Mouse (Mus musculus) embryonic facial prominence, embryonic 13.5 days (tissue): ENCODE measurements at regions not wholly inside any gene's neighbourhood (a gene's known extent, or its start where the extent isn't known, plus 50 kb on each side); places are given as distances from the start of the nearest gene placed in this dataset.

Source experiments
- ATAC-seq: fragments of 200-750 bp; cut with Nextera tagmentation; 2 replicates; pipeline ENCODE4 v1.8.0; 2017; ENCODE audit warnings: low read depth; ENCODE audit not compliant: insufficient number of reproducible peaks, insufficient read depth, low FRiP score, low TSS enrichment
- H3K27ac ChIP-seq: fragments of 300-500 bp; sonication (generic); 2 replicates; pipeline ENCODE4 v1.5.1; 2015; ENCODE audit warnings: moderate library complexity, mild to moderate bottlenecking, inconsistent platforms
- H3K27me3 ChIP-seq: fragments of 300-500 bp; sonication (generic); 2 replicates; pipeline ENCODE4 v1.6.1; 2015; ENCODE audit warnings: mild to moderate bottlenecking, inconsistent platforms
- H3K36me3 ChIP-seq: fragments of 300-500 bp; sonication (generic); 2 replicates; pipeline ENCODE4 v1.6.1; 2015; ENCODE audit warnings: mild to moderate bottlenecking, inconsistent platforms
- H3K4me1 ChIP-seq: fragments of 300-500 bp; sonication (generic); 2 replicates; pipeline ENCODE4 v1.6.1; 2015; ENCODE audit warnings: inconsistent platforms
- H3K4me2 ChIP-seq: fragments of 300-500 bp; sonication (generic); 2 replicates; pipeline ENCODE4 v1.6.1; 2015; ENCODE audit warnings: moderate library complexity, mild to moderate bottlenecking, inconsistent platforms
- H3K4me3 ChIP-seq: fragments of 300-500 bp; sonication (generic); 2 replicates; pipeline ENCODE4 v1.5.1; 2015; ENCODE audit warnings: mild to moderate bottlenecking, inconsistent platforms
- H3K9ac ChIP-seq: fragments of 300-500 bp; sonication (generic); 2 replicates; pipeline ENCODE4 v1.6.1; 2015; ENCODE audit warnings: mild to moderate bottlenecking, inconsistent platforms
- H3K9me3 ChIP-seq: fragments of 300-500 bp; sonication (generic); 2 replicates; pipeline ENCODE4 v1.6.1; 2016; ENCODE audit warnings: inconsistent platforms
- WGBS: fragments of 180-500 bp; shearing (Covaris S2); methylation state at CpG from one replicate; pipeline ENCODE4 v1.1.7; 2015; ENCODE audit warnings: mixed read lengths; 5-methylcytosine and 5-hydroxymethylcytosine counted together

- ATAC-seq = no peak
- no peak overlapping the region for H3K4me2 ChIP-seq
- no peak overlapping the region for H3K27ac ChIP-seq
- 84% methylated on average over 1 of the region's 1 CpGs for WGBS
- H3K9me3 ChIP-seq = no peaks in the 10 kb centered on the region
- no peak overlapping the region for H3K9ac ChIP-seq
- H3K36me3 ChIP-seq = no peaks in the 10 kb centered on the region
- no peaks in the 10 kb centered on the region for H3K27me3 ChIP-seq
- no peak overlapping the region for H3K4me3 ChIP-seq
- no peaks in the 10 kb centered on the region for H3K4me1 ChIP-seq
Measured at GRCm38 (mm10) chr3:82781464-82781863, 94.8 kb downstream of the Rbm46 start.

- H3K9me3 ChIP-seq = no peaks in the 10 kb centered on the region
- H3K4me3 ChIP-seq = no peak overlapping the region
- H3K27me3 ChIP-seq = no peaks in the 10 kb centered on the region
- peaks cover 3% of the 10 kb centered on the region; the same call in 1 of the 2 replicates for H3K4me1 ChIP-seq
- ATAC-seq = no peak
- WGBS = 91% methylated on average over 8 of the region's 8 CpGs
- no peaks in the 10 kb centered on the region for H3K36me3 ChIP-seq
- H3K4me2 ChIP-seq = no peak overlapping the region
- no peak overlapping the region for H3K27ac ChIP-seq
- H3K9ac ChIP-seq = no peak overlapping the region
Measured at GRCm38 (mm10) chr3:82770512-82771270, 105.6 kb downstream of the Rbm46 start.

- ATAC-seq = no peak
- Histone ChIP-seq H3K27me3 (no peaks in the 10 kb centered on the region), H3K4me2 (no peak overlapping the region), H3K9me3 (no peaks in the 10 kb centered on the region), H3K4me1 (peaks cover 3% of the 10 kb centered on the region; the same call in 1 of the 2 replicates), H3K4me3 (no peak overlapping the region), H3K27ac (no peak overlapping the region), H3K9ac (no peak overlapping the region), H3K36me3 (no peaks in the 10 kb centered on the region)
- 47% methylated on average over 5 of the region's 5 CpGs for WGBS
Measured at GRCm38 (mm10) chr3:82767484-82767883, 108.8 kb downstream of the Rbm46 start.

- Histone ChIP-seq H3K27ac (no peak overlapping the region), H3K9ac (no peak overlapping the region), H3K4me1 (no peaks in the 10 kb centered on the region), H3K27me3 (no peaks in the 10 kb centered on the region), H3K9me3 (no peaks in the 10 kb centered on the region), H3K4me3 (no peak overlapping the region), H3K36me3 (no peaks in the 10 kb centered on the region), H3K4me2 (no peak overlapping the region)
- ATAC-seq = no peak
- WGBS = 78% methylated on average over 2 of the region's 2 CpGs
Measured at GRCm38 (mm10) chr3:82759946-82760345, 116.3 kb downstream of the Rbm46 start.

- Histone ChIP-seq H3K4me1 (no peaks in the 10 kb centered on the region), H3K27ac (no peak overlapping the region), H3K36me3 (no peaks in the 10 kb centered on the region), H3K9me3 (no peaks in the 10 kb centered on the region), H3K4me2 (no peak overlapping the region), H3K27me3 (no peaks in the 10 kb centered on the region), H3K4me3 (no peak overlapping the region), H3K9ac (no peak overlapping the region)
- no peak for ATAC-seq
- WGBS = 69% methylated on average over 1 of the region's 1 CpGs
Measured at GRCm38 (mm10) chr3:82758967-82759366, 117.3 kb downstream of the Rbm46 start.

GRCm38 (mm10) chr3:82725546-82725945, 150.7 kb downstream of the Rbm46 start:
- 31% methylated on average over 3 of the region's 3 CpGs for WGBS
- no peaks in the 10 kb centered on the region for H3K9me3 ChIP-seq

GRCm38 (mm10) chr3:82707628-82708027, 159.7 kb upstream of the Npy2r start:
- no peak overlapping the region for H3K9ac ChIP-seq
- WGBS = 90% methylated on average over 4 of the region's 4 CpGs
- no peak overlapping the region for H3K4me3 ChIP-seq
- no peaks in the 10 kb centered on the region for H3K9me3 ChIP-seq
- H3K27ac ChIP-seq = no peak overlapping the region
- no peaks in the 10 kb centered on the region for H3K27me3 ChIP-seq
- no peak overlapping the region for H3K4me2 ChIP-seq
- H3K4me1 ChIP-seq = no peaks in the 10 kb centered on the region
- no peak for ATAC-seq
- no peaks in the 10 kb centered on the region for H3K36me3 ChIP-seq

More at GRCm38 (mm10) chr3:82725546-82725945, 150.7 kb downstream of the Rbm46 start:
- H3K9ac ChIP-seq = no peak overlapping the region
- no peaks in the 10 kb centered on the region for H3K27me3 ChIP-seq
- H3K4me1 ChIP-seq = no peaks in the 10 kb centered on the region
- H3K4me2 ChIP-seq = no peak overlapping the region
- H3K36me3 ChIP-seq = no peaks in the 10 kb centered on the region
- no peak overlapping the region for H3K4me3 ChIP-seq
- no peak for ATAC-seq
- no peak overlapping the region for H3K27ac ChIP-seq

- ATAC-seq = no peak
Measured at GRCm38 (mm10) chr3:82692131-82692530, 144.2 kb upstream of the Npy2r start.

GRCm38 (mm10) chr3:82656159-82656874, 108.4 kb upstream of the Npy2r start:
- Histone ChIP-seq H3K4me1 (no peaks in the 10 kb centered on the region), H3K4me3 (no peak overlapping the region), H3K4me2 (no peak overlapping the region), H3K27me3 (no peaks in the 10 kb centered on the region), H3K36me3 (no peaks in the 10 kb centered on the region), H3K9me3 (no peaks in the 10 kb centered on the region), H3K27ac (no peak overlapping the region), H3K9ac (no peak overlapping the region)
- 79% methylated on average over 8 of the region's 8 CpGs for WGBS
- ATAC-seq = no peak

More at GRCm38 (mm10) chr3:82692131-82692530, 144.2 kb upstream of the Npy2r start:
- Histone ChIP-seq H3K4me1 (no peaks in the 10 kb centered on the region), H3K4me3 (no peak overlapping the region), H3K9ac (no peak overlapping the region), H3K27ac (no peak overlapping the region), H3K4me2 (no peak overlapping the region), H3K9me3 (no peaks in the 10 kb centered on the region), H3K36me3 (no peaks in the 10 kb centered on the region), H3K27me3 (no peaks in the 10 kb centered on the region)
- 90% methylated on average over 2 of the region's 2 CpGs for WGBS

GRCm38 (mm10) chr3:82652346-82652745, 104.5 kb upstream of the Npy2r start:
- Histone ChIP-seq H3K4me1 (no peaks in the 10 kb centered on the region), H3K4me2 (no peak overlapping the region), H3K9ac (no peak overlapping the region), H3K36me3 (no peaks in the 10 kb centered on the region), H3K27ac (no peak overlapping the region), H3K9me3 (no peaks in the 10 kb centered on the region), H3K4me3 (no peak overlapping the region), H3K27me3 (no peaks in the 10 kb centered on the region)
- 73% methylated on average over 2 of the region's 2 CpGs for WGBS
- ATAC-seq = no peak

- Histone ChIP-seq H3K9me3 (no peaks in the 10 kb centered on the region), H3K4me2 (no peak overlapping the region), H3K4me3 (no peak overlapping the region), H3K36me3 (no peaks in the 10 kb centered on the region), H3K4me1 (no peaks in the 10 kb centered on the region; the same call in 1 of the 2 replicates), H3K9ac (no peak overlapping the region), H3K27ac (no peak overlapping the region), H3K27me3 (no peaks in the 10 kb centered on the region)
- WGBS = 79% methylated on average over 2 of the region's 2 CpGs
- no peak for ATAC-seq
Measured at GRCm38 (mm10) chr3:82640052-82640451, 92.2 kb upstream of the Npy2r start.

- peak; percentile 69; the same call in 1 of the 2 replicates for ATAC-seq
Measured at GRCm38 (mm10) chr3:82636666-82637065, 88.8 kb upstream of the Npy2r start.

More at GRCm38 (mm10) chr3:82636666-82637065, 88.8 kb upstream of the Npy2r start:
- H3K4me1 ChIP-seq = no peaks in the 10 kb centered on the region; the same call in 1 of the 2 replicates
- no peak overlapping the region for H3K9ac ChIP-seq
- H3K36me3 ChIP-seq = no peaks in the 10 kb centered on the region
- H3K9me3 ChIP-seq = no peaks in the 10 kb centered on the region
- no peak overlapping the region for H3K4me3 ChIP-seq
- no peak overlapping the region for H3K27ac ChIP-seq
- 23% methylated on average over 3 of the region's 3 CpGs for WGBS
- H3K27me3 ChIP-seq = no peaks in the 10 kb centered on the region
- no peak overlapping the region for H3K4me2 ChIP-seq
